Mouse (Mus musculus): ENCODE measurements around the gene Mcu. TPM values are rescaled to one million over a fixed set of nuclear protein-coding genes. Genes with fewer than 3 reads are reported as not detected.

Gene Mcu
- total RNA-seq, 4 experiments from 2014 or later, result 45.3 to 51.6 (median 47.1) TPM

DNA sequence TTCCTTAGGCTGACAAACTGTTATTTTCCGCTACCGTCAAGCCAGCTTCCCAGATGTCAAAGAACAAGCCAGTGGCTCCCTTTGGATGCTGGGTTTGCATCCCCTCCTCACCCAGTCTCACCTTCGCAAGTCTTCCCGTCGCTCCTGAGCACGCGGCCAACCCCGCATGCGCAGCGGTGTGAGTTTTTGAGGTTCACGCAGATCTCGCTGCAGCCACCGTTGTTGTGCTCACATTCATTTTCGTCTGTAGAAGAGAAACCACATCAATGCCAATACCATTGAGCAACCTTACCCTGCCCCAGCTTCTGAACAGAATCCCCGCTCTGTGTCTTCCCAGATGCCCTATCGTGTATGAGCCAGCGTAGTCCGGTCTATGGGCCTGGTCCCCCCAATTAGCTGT lies 180.7 kb downstream of the Mcu start:
- no peak for DNase-seq (ENCODE audit: low spot score in 2 of 2)

- DNase-seq (ENCODE audit: low spot score in 2 of 2), result no peak
Measured at GRCm38 (mm10) chr10:59430701-59431218, 185.7 kb downstream of the Mcu start.

DNA sequence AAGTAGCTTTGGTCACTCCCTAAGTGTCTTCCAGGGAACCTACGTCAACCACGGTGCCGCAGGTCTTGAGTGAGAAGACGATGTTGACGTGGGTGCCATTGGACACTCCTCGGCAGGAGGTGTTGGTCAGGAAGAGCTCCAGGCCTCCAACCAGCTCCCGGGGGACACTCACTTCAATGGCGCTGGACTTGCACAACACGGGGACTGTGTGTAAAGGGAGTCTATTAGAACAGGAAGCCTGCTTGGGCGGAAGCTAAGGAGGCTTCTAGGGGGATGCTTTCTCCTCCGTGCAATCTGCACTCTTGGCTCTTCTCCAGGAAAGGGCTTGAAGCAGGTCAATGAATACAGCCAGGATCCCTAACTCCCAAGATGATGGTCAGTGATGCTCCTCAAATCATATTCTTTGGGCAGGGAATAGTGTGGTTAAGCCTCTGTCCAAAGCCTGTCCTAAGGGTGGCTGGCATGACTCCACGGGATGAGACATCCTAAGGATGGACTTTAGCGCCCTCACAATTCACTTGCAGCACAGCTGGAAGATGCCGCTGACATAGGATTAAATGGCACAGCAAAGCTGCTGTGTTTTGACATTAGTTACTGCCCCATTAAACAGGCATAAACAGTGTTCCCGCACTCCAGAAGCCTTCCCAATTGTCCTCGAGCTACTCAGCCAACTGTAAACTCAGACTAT lies 186.9 kb downstream of the Mcu start:
- no peak for DNase-seq (ENCODE audit: low spot score in 2 of 2)

- DNase-seq (ENCODE audit: low spot score in 2 of 2), result no peak
Measured at GRCm38 (mm10) chr10:59426371-59426770, 190.1 kb downstream of the Mcu start.

DNA sequence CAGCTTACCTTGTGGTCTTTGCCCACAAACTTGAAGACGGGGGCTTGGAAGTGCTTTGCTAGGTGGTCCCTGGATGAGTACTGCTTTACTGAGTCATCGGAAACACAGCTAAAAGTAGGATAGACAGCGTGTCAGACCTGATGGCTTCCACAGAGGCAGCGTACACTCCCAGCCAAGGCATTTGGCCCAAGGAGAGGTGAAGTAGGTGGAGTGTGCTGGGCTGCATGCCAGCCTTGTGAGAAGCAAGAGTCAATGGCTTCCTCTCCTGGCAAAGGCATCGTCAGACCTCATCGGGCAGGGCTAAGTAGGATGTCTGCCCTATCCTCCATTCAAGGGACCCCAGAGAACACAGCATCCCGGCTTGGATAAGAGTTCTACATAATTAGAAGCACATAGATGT lies 191.1 kb downstream of the Mcu start:
- no peak for DNase-seq (ENCODE audit: low spot score in 2 of 2)

- no peak for DNase-seq (ENCODE audit: low spot score in 2 of 2)
Measured at GRCm38 (mm10) chr10:59424453-59424852, 192.0 kb downstream of the Mcu start.

GRCm38 (mm10) chr10:59419516-59419915 lies 197.0 kb downstream of the Mcu start:
- no peak for DNase-seq (ENCODE audit: low spot score in 2 of 2)

DNA sequence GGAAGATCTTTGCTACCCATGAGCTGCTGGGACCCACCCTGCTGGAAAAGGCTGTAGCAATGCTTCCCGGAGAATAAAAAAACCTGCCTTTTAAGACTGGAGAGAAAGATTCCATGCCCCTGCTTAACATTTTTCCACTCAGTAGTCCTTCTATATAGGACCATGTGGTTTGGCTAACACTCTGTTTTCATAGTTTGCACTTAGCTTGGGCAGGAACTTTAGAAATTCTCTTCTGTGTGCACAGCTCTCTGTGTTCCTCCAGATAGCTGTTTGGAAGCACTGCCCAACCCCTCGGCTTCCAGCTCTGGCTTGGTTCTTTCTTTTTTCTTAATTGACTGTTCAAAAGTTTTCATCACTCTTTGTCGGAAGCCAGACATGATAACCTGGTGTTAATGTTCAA lies 199.9 kb downstream of the Mcu start:
- DNase-seq (ENCODE audit: low spot score in 2 of 2), result no peak

DNA sequence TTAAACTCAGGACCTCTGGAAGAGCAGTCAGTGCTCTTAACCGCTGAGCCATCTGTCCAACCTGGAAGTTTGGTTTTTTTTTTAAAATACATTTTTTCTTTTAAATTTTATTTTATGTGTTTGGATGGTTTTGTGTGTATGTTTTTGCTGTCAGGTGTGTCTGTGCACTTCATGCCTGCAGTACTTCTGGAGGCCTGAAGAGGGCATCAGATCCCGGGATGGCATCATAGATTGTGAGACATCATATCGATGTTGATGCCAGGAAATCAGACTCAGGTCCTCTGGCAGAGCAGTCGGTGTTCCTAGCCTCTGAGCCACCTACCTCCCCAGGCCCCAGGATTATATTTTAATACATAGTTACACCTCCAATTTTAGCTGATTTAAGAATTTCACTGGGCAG lies 202.8 kb downstream of the Mcu start:
- no peak for DNase-seq (ENCODE audit: low spot score in 2 of 2)

DNA sequence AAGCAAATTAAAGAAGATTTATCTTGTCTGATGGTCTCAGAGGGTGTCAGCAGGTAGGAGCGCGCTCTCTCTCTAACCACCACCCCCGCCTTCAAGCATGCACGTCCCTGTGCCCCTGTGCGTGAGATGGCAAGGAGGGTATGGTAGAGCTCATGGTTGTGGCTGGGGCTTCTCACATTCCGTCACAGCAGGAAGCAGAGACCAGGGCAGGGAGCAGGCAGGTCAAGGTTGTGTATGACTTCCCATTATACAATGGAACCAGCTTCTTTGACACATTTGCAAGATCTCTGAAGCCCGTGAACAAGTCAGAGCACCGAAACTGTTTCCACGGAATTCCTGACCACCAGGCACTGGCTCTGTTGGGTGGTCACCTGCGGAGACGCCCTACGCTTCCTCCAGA lies 206.2 kb downstream of the Mcu start:
- no peak for DNase-seq (ENCODE audit: low spot score in 2 of 2)

GRCm38 (mm10) chr10:59408499-59408898 lies 208.0 kb downstream of the Mcu start:
- no peak for DNase-seq (ENCODE audit: low spot score in 2 of 2)

- no peak for DNase-seq (ENCODE audit: low spot score in 2 of 2)
Measured at GRCm38 (mm10) chr10:59403793-59404149, 212.7 kb downstream of the Mcu start.

- DNase-seq (ENCODE audit: low spot score in 2 of 2), result no peak
Measured at GRCm38 (mm10) chr10:59402899-59403792, 213.3 kb downstream of the Mcu start, which contains the start of gene Pla2g12b. Gene Pla2g12b (plus strand): TSS chr10:59403660.

Other genes with a start within 250 kb of the Mcu start
- 10 to 100 TPM; 11.3 to 59.5 (median 37.4) TPM for gene Gm10273, start 221.1 kb downstream of the Mcu start, total RNA-seq (2022)
- gene Pla2g12b, start 213.0 kb downstream of the Mcu start, total RNA-seq (2022), result not detected
- gene Oit3, start 174.9 kb downstream of the Mcu start, total RNA-seq (2022), result under 1 TPM in 1 of 4 experiments, not detected in 3; 0.31 TPM
- gene Gm10322, start 629 bp downstream of the Mcu start, total RNA-seq (2022), result not detected
- gene Micu1, start 85.8 kb upstream of the Mcu start, total RNA-seq (2022), result 10 to 100 TPM; 94.7 to 97.4 (median 96.4) TPM

Data from layer of hippocampus, adult 8-10 months (tissue).